Mouse (Mus musculus) forebrain, postnatal 0 days (tissue): ENCODE data around the gene Gnas. TPM values are rescaled to one million over a fixed set of nuclear protein-coding genes. Genes with fewer than 3 reads are reported as not detected.
"Not testable (repeated sequence)": the region's sequence is repeated elsewhere in the genome, so short reads cannot be mapped to it uniquely, and the experiment has no call there.

Source experiments
- ATAC-seq: fragments of 200-750 bp; cut with Nextera tagmentation; 2 replicates; pipeline ENCODE4 v1.8.0; 2017; ENCODE audit warnings: mild to moderate bottlenecking, moderate library complexity
- DNase-seq: peaks from one replicate; pipeline ENCODE4 v3.0.0-alpha.2; 2015
- H3K27ac ChIP-seq: fragments of 300-500 bp; sonication (generic); 2 replicates; pipeline ENCODE4 v1.5.1; 2014; ENCODE audit warnings: low read depth, mild to moderate bottlenecking, antibody characterized with exemption, low read length, moderate library complexity, mixed read lengths
- H3K27me3 ChIP-seq: fragments of 300-500 bp; sonication (generic); 2 replicates; pipeline ENCODE4 v1.6.1; 2014; ENCODE audit warnings: mild to moderate bottlenecking, low read length, mixed read lengths; ENCODE audit not compliant: insufficient read depth
- H3K36me3 ChIP-seq: fragments of 300-500 bp; sonication (generic); 2 replicates; pipeline ENCODE4 v1.6.1; 2014; ENCODE audit warnings: mild to moderate bottlenecking, moderate library complexity; ENCODE audit not compliant: insufficient read depth
- H3K4me1 ChIP-seq: fragments of 300-500 bp; sonication (generic); 2 replicates; pipeline ENCODE4 v1.6.1; 2014; ENCODE audit warnings: antibody characterized with exemption; ENCODE audit not compliant: insufficient read depth
- H3K4me2 ChIP-seq: fragments of 300-500 bp; sonication (generic); 2 replicates; pipeline ENCODE4 v1.6.1; 2014; ENCODE audit warnings: low read depth, mild to moderate bottlenecking, moderate library complexity
- H3K4me3 ChIP-seq: fragments of 300-500 bp; sonication (generic); 2 replicates; pipeline ENCODE4 v1.5.1; 2014; ENCODE audit warnings: low read depth, low read length, mixed read lengths
- H3K9ac ChIP-seq: fragments of 300-500 bp; sonication (generic); 2 replicates; pipeline ENCODE4 v1.6.1; 2014; ENCODE audit warnings: mild to moderate bottlenecking
- H3K9me3 ChIP-seq: fragments of 300-500 bp; sonication (generic); 2 replicates; pipeline ENCODE4 v1.6.1; 2016; ENCODE audit warnings: low read length
- CTCF ChIP-seq: sonication (generic); IDR thresholded peaks from 2 replicates; pipeline ENCODE4 v1.5.1; 2016; ENCODE audit warnings: antibody characterized with exemption, control low read depth, low read depth
- WGBS: fragments of 180-500 bp; shearing (Covaris S2); extraction: QIAGEN DNeasy Blood & Tissue Kit; methylation state at CpG from one replicate; pipeline ENCODE4 v1.1.7; 2014; 5-methylcytosine and 5-hydroxymethylcytosine counted together
- polyA plus RNA-seq: library from polyadenylated mRNA; unstranded; fragments of >200 nt; fragmentation: Nextera tagmentation; extraction: Ambion mirVana; gene quantifications from 2 replicates; pipeline ENCODE4 v1.2.1, GENCODE M21; 2015
- total RNA-seq: library from RNA; depleted of rRNA; stranded (reverse); fragments of >200 nt; gene quantifications from 2 replicates; pipeline ENCODE4 v1.2.3, GENCODE M21; 2014

The Gnas gene
- total and polyA plus RNA-seq, 2 experiments from 2014 or later = 1,512 to 1,604 TPM

DNA sequence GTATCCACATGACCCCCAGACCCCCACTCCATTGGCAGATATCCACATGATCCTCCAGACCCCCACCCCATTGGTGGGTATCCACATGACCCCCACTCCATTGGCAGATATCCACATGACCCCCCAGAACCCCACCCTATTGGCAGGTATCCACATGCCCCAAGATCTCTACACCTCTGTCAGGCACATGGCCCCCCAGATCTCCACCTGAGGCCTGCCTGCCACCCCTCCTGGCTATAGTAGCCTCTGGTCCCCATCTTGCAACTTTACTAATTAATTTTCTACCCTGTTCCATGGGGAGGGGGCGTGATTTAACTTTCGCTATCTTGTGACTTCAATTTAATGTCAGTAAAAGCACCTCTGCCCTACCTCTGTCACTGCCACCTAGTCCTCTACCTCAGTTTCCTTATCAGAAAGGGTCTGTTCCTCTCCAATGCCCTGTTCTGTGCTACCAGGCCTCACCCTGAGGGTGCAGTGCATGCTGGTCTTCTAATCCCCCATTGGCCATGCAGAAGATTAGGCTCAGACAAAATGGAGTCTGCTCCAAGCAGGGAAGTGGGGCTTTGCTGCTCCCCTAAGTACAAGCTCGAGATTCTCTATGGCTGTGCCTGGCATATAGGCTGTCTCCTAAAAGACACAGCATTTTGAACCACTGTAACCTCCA is 56.2 kb downstream of the Gnas start:
- no peak for TF ChIP-seq CTCF
- H3K27ac ChIP-seq = no peak overlapping the region
- H3K9me3 ChIP-seq = no peaks in the 10 kb centered on the region
- peaks cover 8% of the 10 kb centered on the region for H3K36me3 ChIP-seq
- no peaks in the 10 kb centered on the region for H3K27me3 ChIP-seq
- no peak overlapping the region for H3K4me2 ChIP-seq
- ATAC-seq (no peak), DNase-seq (no peak)
- H3K4me3 ChIP-seq = no peak overlapping the region
- H3K9ac ChIP-seq = no peak overlapping the region
- WGBS = 92% methylated on average over 3 of the region's 3 CpGs
- H3K4me1 ChIP-seq = 0 out of 2 replicates have a peak, but pooled peaks cover 5% of the 10 kb centered on the region

DNA sequence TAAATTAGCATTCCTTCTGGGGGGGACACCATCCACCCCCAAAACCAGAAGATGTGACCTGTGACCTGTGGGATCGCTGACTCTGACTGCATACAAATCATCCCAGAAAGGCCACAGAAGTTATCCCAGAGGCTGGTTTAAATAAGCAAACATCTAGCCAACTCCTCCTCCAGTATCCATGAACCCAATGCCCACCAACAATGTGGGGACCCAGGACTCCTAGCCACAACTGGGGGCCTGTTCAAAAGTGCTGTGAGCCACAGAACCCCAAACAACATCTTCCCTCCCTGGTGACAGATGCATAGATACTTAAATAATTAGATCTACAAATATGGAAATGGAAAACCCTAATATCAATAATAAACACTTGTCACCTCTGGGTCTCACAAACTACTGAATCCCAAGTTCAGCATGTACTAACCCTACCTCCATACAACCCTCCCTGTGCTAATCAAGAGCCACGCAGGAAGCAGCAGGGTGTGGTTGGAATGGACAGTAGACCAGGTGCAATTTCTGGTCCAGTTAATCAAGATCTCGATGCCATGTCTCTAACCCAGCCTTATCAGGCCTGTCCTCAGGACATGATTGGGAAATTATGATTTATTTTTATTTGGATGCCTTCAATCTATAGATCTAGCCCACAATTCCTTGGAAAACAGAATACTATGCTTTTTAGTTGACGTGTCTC is 56.9 kb downstream of the Gnas start:
- Histone ChIP-seq H3K4me3 (no peak overlapping the region), H3K4me1 (0 out of 2 replicates have a peak, but pooled peaks cover 5% of the 10 kb centered on the region), H3K4me2 (no peak overlapping the region), H3K27ac (no peak overlapping the region), H3K9me3 (no peaks in the 10 kb centered on the region), H3K36me3 (peaks cover 15% of the 10 kb centered on the region), H3K9ac (no peak overlapping the region), H3K27me3 (no peaks in the 10 kb centered on the region)
- TF ChIP-seq CTCF = no peak
- DNase-seq (no peak), ATAC-seq (no peak)
- WGBS = 90% methylated on average over 4 of the region's 4 CpGs

DNA sequence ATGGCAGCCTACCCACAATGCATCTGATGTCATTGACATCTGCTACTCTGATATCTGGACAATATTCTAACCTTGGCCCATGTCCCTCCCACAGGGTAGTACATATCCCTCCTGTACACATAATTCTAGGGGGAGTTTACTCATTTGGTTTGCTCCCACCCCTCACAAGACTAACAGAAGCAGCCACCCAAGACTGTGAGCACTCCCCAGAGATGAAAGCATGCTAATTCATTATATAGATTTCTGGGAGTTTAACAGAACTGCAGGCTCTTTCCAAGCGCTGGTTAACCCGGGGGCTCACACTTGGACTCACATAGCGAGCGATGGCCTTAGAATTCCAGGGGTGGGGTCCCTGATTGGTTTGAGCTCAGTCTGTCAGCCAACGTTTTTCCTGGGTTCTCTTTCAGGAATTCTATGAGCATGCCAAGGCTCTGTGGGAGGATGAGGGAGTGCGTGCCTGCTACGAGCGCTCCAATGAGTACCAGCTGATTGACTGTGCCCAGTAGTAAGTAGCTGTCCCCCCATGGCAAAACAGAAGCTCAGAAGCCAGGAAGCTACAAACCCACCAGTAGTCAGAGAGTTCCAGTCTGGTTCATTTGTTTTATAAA is 58.8 kb downstream of the Gnas start:
- H3K9ac ChIP-seq = no peak overlapping the region
- H3K27me3 ChIP-seq = no peaks in the 10 kb centered on the region
- no peak overlapping the region for H3K4me3 ChIP-seq
- no peak for TF ChIP-seq CTCF
- no peak overlapping the region for H3K4me2 ChIP-seq
- no peak overlapping the region for H3K27ac ChIP-seq
- H3K9me3 ChIP-seq = no peaks in the 10 kb centered on the region
- H3K4me1 ChIP-seq = 0 out of 2 replicates have a peak, but pooled peaks cover 5% of the 10 kb centered on the region
- ATAC-seq = no peak
- DNase-seq = no peak
- H3K36me3 ChIP-seq = peaks cover 29% of the 10 kb centered on the region
- 40% methylated on average over 8 of the region's 8 CpGs for WGBS

DNA sequence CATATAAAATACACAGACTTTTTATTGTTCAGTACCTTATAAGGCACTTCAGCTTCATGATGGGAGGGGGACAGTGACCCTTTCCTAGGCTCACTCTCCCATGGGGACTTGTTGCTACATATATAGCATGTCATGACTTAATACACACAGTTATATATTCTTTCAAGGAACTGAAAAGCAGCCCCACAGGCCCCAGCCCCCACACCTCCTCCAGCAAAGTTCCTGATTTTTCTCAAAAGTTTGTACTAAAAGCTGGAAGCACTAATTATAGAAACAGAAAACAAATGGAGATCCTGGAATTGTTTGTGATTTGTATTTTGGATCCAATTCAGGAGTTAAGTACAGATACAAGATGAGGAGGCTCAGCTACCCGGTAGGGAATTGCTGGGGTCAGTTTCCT is 59.4 kb downstream of the Gnas start:
- no peak overlapping the region for H3K4me3 ChIP-seq
- H3K27ac ChIP-seq = no peak overlapping the region
- H3K4me2 ChIP-seq = no peak overlapping the region
- DNase-seq (no peak), ATAC-seq (no peak)
- no peak overlapping the region for H3K9ac ChIP-seq
- WGBS = 29% methylated on average over 1 of the region's 1 CpGs
- no peak for TF ChIP-seq CTCF
- 0 out of 2 replicates have a peak, but pooled peaks cover 5% of the 10 kb centered on the region for H3K4me1 ChIP-seq
- peaks cover 29% of the 10 kb centered on the region for H3K36me3 ChIP-seq
- H3K27me3 ChIP-seq = no peaks in the 10 kb centered on the region
- no peaks in the 10 kb centered on the region for H3K9me3 ChIP-seq

DNA sequence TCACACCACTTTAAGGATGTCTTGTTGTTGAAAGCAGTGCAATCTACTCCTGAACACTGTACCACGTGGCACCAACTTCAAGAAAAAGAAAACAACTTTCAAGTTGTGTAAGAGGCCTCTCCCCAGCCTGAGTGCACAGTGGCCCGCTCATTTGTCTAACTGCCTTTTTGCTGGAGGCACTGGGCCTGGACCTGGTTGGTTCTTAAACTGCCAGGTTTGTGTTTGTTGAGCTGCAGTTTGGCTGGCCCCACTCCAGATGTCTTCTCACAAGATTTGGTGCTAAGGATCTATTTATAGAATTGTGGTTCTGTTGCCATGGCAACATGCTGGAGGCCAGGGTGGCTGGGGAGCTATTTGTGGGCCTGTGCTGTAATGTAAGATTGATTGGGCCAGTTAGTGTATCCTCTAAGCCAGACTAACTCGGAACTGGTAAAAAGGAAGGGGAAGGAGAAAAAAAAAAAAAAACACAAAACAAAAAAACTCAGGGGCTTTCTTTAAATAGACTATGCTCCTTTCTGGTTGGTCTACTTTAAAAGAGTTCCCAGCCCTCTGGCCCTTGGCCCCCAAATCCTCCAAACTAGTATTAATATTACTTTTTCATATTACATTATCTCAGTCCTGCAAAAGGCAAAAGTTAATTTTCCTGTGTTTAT is 60.0 kb downstream of the Gnas start:
- Histone ChIP-seq H3K9me3 (no peaks in the 10 kb centered on the region), H3K4me3 (no peak overlapping the region), H3K27ac (no peak overlapping the region), H3K9ac (no peak overlapping the region), H3K4me1 (0 out of 2 replicates have a peak, but pooled peaks cover 5% of the 10 kb centered on the region), H3K27me3 (no peaks in the 10 kb centered on the region), H3K4me2 (no peak overlapping the region), H3K36me3 (peaks cover 29% of the 10 kb centered on the region)
- WGBS = 6% methylated on average over 3 of the region's 3 CpGs
- TF ChIP-seq CTCF = no peak
- DNase-seq = peak; percentile 86
- ATAC-seq = peak; percentile 87

DNA sequence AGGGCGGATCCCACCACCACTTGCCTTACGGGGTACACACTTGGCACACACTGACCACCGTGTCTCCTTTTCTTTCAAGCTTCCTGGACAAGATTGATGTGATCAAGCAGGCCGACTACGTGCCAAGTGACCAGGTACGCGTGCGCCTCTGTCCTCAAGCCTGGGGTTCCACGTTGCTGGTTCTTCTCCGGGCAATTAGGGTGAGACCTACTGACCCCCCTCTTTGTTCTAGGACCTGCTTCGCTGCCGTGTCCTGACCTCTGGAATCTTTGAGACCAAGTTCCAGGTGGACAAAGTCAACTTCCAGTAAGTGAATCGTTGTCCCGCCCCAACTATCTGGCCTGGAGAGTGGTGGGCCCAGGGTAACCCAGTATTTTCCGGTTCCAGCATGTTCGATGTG is 60.9 kb downstream of the Gnas start:
- no peak for ATAC-seq
- no peaks in the 10 kb centered on the region for H3K9me3 ChIP-seq
- H3K27ac ChIP-seq = no peak overlapping the region
- H3K4me2 ChIP-seq = no peak overlapping the region
- DNase-seq = no peak
- 94% methylated on average over 16 of the region's 16 CpGs for WGBS
- H3K36me3 ChIP-seq = peaks cover 29% of the 10 kb centered on the region
- no peaks in the 10 kb centered on the region for H3K27me3 ChIP-seq
- H3K4me1 ChIP-seq = 0 out of 2 replicates have a peak, but pooled peaks cover 5% of the 10 kb centered on the region
- H3K4me3 ChIP-seq = no peak overlapping the region
- TF ChIP-seq CTCF = no peak
- no peak overlapping the region for H3K9ac ChIP-seq

DNA sequence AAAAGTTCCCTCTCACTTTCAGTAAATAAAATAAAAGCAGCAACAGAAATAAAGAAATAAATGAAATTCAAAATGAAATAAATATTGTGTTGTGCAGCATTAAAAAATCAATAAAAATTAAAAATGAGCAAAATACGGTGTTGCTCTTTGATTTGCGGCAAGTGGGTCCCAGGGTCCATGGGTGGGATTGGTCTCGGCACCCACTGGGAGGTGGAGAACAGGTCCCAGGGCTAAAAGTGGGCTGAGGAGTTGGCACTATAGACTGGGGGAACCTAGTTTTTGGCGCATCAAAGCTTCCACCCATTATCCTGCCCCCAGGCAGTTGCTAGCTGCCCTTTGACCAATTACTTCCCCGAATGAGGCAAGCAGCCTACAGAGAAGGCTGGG is 62.5 kb downstream of the Gnas start, which contains the start of gene Gm20721:
Gm20721 (minus strand) TSS at position 101 of the 387 bp plus-strand sequence.
- Histone ChIP-seq H3K9ac (no peak within 1 kb of the TSS), H3K4me3 (no peak within 1 kb of the TSS), H3K4me1 (0 out of 2 replicates have a peak, but pooled peaks cover 5% of the 10 kb centered on the region), H3K36me3 (peaks cover 29% of the 10 kb centered on the region), H3K9me3 (no peaks in the 10 kb centered on the region), H3K27me3 (no peaks in the 10 kb centered on the region), H3K27ac (no peak within 1 kb of the TSS), H3K4me2 (no peak within 1 kb of the TSS)
- WGBS = 94% methylated on average over 5 of the region's 5 CpGs
- no peak for TF ChIP-seq CTCF
- ATAC-seq = no peak
- DNase-seq = no peak

DNA sequence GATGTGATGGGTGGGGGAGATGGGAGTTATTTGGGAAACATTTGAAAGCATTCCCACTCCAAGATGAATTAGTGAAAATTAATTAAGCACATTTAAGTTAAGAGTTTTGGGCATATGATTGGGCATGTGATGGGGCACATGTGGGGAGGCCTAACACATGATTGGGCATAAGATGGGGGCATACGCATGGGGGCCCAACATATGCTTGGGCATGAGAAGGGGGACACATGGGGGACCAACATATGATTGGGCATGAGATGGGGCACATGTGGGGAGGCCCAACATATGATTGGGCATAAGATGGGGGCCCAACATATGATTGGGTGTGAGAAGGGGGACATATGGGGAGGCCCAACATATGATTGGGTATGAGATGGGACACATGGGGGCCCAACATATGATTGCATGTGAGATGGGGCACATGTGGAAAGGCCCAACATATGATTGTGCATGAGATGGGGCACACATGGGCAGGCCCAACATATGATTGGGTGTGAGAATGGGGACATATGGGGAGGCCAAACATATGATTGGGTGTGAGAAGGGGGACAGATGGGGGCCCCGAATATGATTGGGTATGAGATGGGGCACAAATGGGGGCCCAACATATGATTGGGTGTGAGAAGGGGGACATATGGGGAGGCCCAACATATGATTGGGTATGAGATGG is 63.0 kb downstream of the Gnas start:
- H3K4me2 ChIP-seq, H3K27ac ChIP-seq, ATAC-seq, H3K27me3 ChIP-seq, H3K9ac ChIP-seq, H3K4me1 ChIP-seq, H3K9me3 ChIP-seq, H3K4me3 ChIP-seq, DNase-seq: not testable (repeated sequence)
- peaks cover 29% of the 10 kb centered on the region for H3K36me3 ChIP-seq
- 97% methylated on average over 2 of the region's 2 CpGs for WGBS
